Mouse (Mus musculus): ENCODE measurements at regions not wholly inside any gene's neighbourhood (a gene's known extent, or its start where the extent isn't known, plus 50 kb on each side); places are given as distances from the start of the nearest gene placed in this dataset.
A peak's percentile ranks its signal among the peaks of the same experiment; 100 is the strongest.

DNA sequence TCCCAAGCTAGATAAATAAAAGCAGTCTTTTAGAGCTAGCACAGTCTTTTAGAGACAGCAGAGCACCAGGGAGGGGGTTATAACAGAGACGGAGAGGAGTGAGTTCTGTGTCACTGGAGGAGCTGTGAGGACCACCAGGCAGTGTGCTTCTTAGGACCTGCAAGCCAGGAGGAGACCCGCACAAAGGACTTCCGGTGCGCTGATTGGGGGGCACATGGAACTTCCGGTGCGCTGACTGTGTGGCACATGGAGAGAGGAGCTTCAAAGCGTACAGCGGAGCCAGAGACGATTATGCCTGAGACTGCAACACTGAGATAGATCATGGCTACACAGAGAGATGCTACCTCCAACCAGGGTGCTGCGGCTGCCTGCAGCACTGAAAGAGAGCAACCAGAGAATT lies 53.4 kb downstream of the Rpl37a start:
- H3K4me2 ChIP-seq: no peak overlapping the region
- H3K9me3 ChIP-seq (ENCODE audit: control insufficient read depth, low read length): no peaks in the 10 kb centered on the region
- no peaks in the 10 kb centered on the region for H3K36me3 ChIP-seq (ENCODE audit: control insufficient read depth, insufficient read depth, low read length)
- peak overlapping the region; percentile 36; the same call in 1 of the 2 replicates for H3K9ac ChIP-seq (ENCODE audit: low read length)
- 65% methylated on average over 10 of the region's 10 CpGs for WGBS
- no peaks in the 10 kb centered on the region for H3K27me3 ChIP-seq (ENCODE audit: control insufficient read depth, insufficient read depth, low read length)
- H3K27ac ChIP-seq (ENCODE audit: low read depth, low read length): 0 out of 2 replicates have a peak overlapping the region, but pooled peaks have one; percentile 25
- DNase-seq (ENCODE audit: low spot score, missing footprints) (peak; percentile 90), ATAC-seq (ENCODE audit: low FRiP score) (peak; percentile 62; the same call in 1 of the 2 replicates)
- H3K4me3 ChIP-seq (ENCODE audit: low read depth, low read length): no peak overlapping the region
- H3K4me1 ChIP-seq (ENCODE audit: control insufficient read depth, insufficient read depth, low read length): peaks cover 5% of the 10 kb centered on the region

DNA sequence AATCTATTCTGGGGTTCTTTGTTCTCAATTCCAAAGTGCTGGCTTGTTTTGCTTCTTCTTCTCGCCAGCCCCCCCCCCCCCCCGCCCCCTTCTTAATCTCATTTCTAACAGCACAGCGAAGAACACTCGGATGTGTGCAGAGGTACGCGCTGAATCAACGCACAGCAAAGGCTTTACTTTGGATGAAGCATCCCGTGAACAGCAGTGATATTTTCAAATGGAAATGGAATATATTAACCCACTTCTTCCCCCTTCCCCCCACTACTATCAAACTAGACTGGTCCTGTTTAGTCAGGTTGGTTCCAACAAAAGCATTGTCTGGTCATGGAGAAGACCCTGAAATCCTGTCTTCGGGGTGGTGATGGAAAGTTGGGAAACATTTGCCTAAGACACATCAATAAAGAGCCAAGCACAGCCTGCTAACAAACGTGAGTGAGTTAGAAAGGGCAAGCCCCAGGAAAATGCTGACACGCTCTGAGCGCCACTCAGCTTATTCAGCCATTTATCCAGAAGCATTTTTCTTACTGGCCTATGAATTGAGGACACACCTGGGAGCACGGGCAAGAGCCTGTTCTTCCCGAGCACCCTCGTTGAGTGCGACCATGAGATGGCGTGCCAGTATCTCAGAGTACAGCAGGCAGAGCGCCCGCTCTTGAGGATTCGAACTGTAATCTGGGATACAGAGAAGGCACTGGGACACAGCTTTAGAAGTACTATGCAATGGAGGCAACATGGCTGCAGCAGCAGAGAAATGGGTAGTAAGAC lies 54.1 kb downstream of the Rpl37a start:
- no peak for DNase-seq (ENCODE audit: low spot score, missing footprints)
- peaks cover 5% of the 10 kb centered on the region for H3K4me1 ChIP-seq (ENCODE audit: control insufficient read depth, insufficient read depth, low read length)
- no peak overlapping the region; the same call in 1 of the 2 replicates for H3K4me2 ChIP-seq
- WGBS: 66% methylated on average over 19 of the region's 20 CpGs
- no peaks in the 10 kb centered on the region for H3K27me3 ChIP-seq (ENCODE audit: control insufficient read depth, insufficient read depth, low read length)
- no peaks in the 10 kb centered on the region for H3K36me3 ChIP-seq (ENCODE audit: control insufficient read depth, insufficient read depth, low read length)
- H3K9ac ChIP-seq (ENCODE audit: low read length): no peak overlapping the region
- H3K9me3 ChIP-seq (ENCODE audit: control insufficient read depth, low read length): no peaks in the 10 kb centered on the region
- ATAC-seq (ENCODE audit: low FRiP score): peak; percentile 42; the same call in 1 of the 2 replicates
- no peak overlapping the region for H3K4me3 ChIP-seq (ENCODE audit: low read depth, low read length)
- H3K27ac ChIP-seq (ENCODE audit: low read depth, low read length): no peak overlapping the region

DNA sequence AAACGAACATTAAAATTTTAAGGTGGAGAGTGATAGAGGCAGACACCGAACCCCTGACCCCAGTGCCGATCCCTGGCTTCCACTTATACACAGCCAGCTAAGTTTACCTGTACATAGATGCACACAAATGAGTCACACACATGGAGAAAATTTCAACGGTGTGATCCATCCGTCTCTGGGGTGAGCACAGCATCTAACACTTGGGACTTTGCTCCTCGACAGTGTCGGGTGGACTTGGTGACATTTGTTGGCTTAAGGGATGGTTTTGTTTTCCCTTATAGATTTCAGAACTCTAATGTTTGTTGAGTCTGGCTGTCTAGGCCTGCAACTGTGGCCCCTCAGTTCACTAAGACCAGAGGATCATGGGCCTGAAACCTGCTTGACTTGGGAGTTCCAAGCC lies 54.9 kb upstream of the Igfbp2 start:
- no peaks in the 10 kb centered on the region for H3K36me3 ChIP-seq (ENCODE audit: control insufficient read depth, insufficient read depth, low read length)
- 90% methylated on average over 7 of the region's 7 CpGs for WGBS
- peaks cover 4% of the 10 kb centered on the region for H3K4me1 ChIP-seq (ENCODE audit: control insufficient read depth, insufficient read depth, low read length)
- H3K4me3 ChIP-seq (ENCODE audit: low read depth, low read length): no peak overlapping the region
- no peak for DNase-seq (ENCODE audit: low spot score, missing footprints)
- no peak overlapping the region for H3K4me2 ChIP-seq
- no peak overlapping the region for H3K27ac ChIP-seq (ENCODE audit: low read depth, low read length)
- no peaks in the 10 kb centered on the region for H3K9me3 ChIP-seq (ENCODE audit: control insufficient read depth, low read length)
- no peak for ATAC-seq (ENCODE audit: low FRiP score)
- H3K9ac ChIP-seq (ENCODE audit: low read length): no peak overlapping the region
- H3K27me3 ChIP-seq (ENCODE audit: control insufficient read depth, insufficient read depth, low read length): no peaks in the 10 kb centered on the region

DNA sequence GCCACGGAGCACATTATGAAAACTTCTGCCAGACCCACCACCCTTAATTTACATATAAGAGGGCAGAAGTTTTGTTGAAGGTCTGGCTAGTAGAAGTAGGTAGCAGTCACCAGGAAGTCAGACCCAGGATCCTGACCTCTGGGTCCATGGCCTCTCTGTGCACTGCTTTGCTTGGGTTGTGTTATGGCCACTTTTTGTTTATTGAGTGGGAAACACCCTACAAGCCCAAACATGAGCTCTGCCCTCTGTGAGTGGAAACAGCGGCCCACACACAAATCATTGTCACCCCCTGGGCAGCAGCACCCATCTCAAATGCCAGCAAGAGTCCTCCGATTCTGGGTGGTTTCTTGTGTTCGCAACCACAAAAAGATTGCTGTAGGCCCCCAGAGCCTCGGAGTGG lies 51.6 kb upstream of the Igfbp2 start:
- Histone ChIP-seq H3K4me2 (no peak overlapping the region), H3K27ac (ENCODE audit: low read depth, low read length) (no peak overlapping the region), H3K9me3 (ENCODE audit: control insufficient read depth, low read length) (no peaks in the 10 kb centered on the region), H3K36me3 (ENCODE audit: control insufficient read depth, insufficient read depth, low read length) (no peaks in the 10 kb centered on the region), H3K27me3 (ENCODE audit: control insufficient read depth, insufficient read depth, low read length) (no peaks in the 10 kb centered on the region), H3K4me1 (ENCODE audit: control insufficient read depth, insufficient read depth, low read length) (no peaks in the 10 kb centered on the region), H3K9ac (ENCODE audit: low read length) (no peak overlapping the region), H3K4me3 (ENCODE audit: low read depth, low read length) (no peak overlapping the region)
- DNase-seq (ENCODE audit: low spot score, missing footprints) (no peak), ATAC-seq (ENCODE audit: low FRiP score) (no peak)
- WGBS: 87% methylated on average over 5 of the region's 5 CpGs

DNA sequence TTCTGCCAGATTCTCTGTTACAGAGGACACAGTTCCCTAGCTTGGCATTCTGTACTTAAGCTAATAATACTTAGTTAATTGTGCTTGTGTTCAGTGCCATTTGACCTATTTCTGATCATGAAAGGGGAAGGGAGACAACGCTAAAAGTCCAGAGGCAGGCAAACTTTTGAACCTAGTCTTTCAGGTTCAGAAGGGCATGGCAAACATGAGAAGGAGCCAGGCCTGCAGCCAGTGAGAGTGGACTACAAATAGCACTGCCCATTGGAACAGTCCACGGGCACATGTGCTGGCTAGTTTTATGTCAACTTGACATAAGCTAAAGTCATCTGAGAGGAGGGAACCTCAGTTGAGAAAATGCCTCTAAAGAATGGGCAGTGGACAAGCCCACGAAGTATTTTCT lies 51.1 kb upstream of the Igfbp2 start:
- 89% methylated on average over 3 of the region's 3 CpGs for WGBS
- H3K4me3 ChIP-seq (ENCODE audit: low read depth, low read length): no peak overlapping the region
- DNase-seq (ENCODE audit: low spot score, missing footprints): no peak
- H3K9ac ChIP-seq (ENCODE audit: low read length): no peak overlapping the region
- H3K27ac ChIP-seq (ENCODE audit: low read depth, low read length): no peak overlapping the region
- H3K27me3 ChIP-seq (ENCODE audit: control insufficient read depth, insufficient read depth, low read length): no peaks in the 10 kb centered on the region
- H3K4me2 ChIP-seq: no peak overlapping the region
- H3K9me3 ChIP-seq (ENCODE audit: control insufficient read depth, low read length): no peaks in the 10 kb centered on the region
- H3K36me3 ChIP-seq (ENCODE audit: control insufficient read depth, insufficient read depth, low read length): no peaks in the 10 kb centered on the region
- no peak for ATAC-seq (ENCODE audit: low FRiP score)
- no peaks in the 10 kb centered on the region for H3K4me1 ChIP-seq (ENCODE audit: control insufficient read depth, insufficient read depth, low read length)
